In genomic region chr13:40863006-40863405, GRCm38 (mm10) we compare ENCODE assay signal across 20 mouse cellular contexts. TPM values are rescaled to one million over a fixed set of nuclear protein-coding genes. Genes with fewer than 3 reads are reported as not detected.
DNase-seq lines count a peak whose midpoint lies in the region; ATAC-seq and TF ChIP-seq lines count a peak whose summit lies in the region.
"Had no signal": no experiment of that assay in that cellular context is flagged by ENCODE, and none has a peak within 500 bp of the region (broad histone marks: within the 10 kb centered on the region; RNA-seq: fewer than 3 reads in every experiment).

No protein-coding gene starts in this region.

- H3K4me1 ChIP-seq in kidney, adult 2 months (ENCODE audit: control insufficient read depth, insufficient read depth, low read length): peaks cover 20% of the 10 kb centered on the region
- peaks cover 4% of the 10 kb centered on the region; the same call in 1 of the 2 replicates for H3K4me1 ChIP-seq in kidney, embryonic 14.5 days (ENCODE audit: control insufficient read depth, insufficient read depth, low read length)
- H3K4me1 ChIP-seq: embryonic facial prominence, embryonic 12.5 days; forebrain, embryonic 15.5 days had no signal

- no peaks in the 10 kb centered on the region for H3K36me3 ChIP-seq in kidney, adult 2 months (ENCODE audit: control insufficient read depth, insufficient read depth, low read length)
- no peaks in the 10 kb centered on the region for H3K36me3 ChIP-seq in kidney, embryonic 14.5 days (ENCODE audit: control insufficient read depth, insufficient read depth, low read length)
- H3K36me3 ChIP-seq: embryonic facial prominence, embryonic 10.5 days; embryonic facial prominence, embryonic 12.5 days; forebrain, embryonic 15.5 days; G1E had no signal

- no peak for TF ChIP-seq CTCF in kidney, adult 2 months (conservative IDR thresholded peaks at IDR 0.05; ENCODE audit: insufficient read depth, insufficient read length, low read depth, low read length)

- H3K9ac ChIP-seq in kidney, embryonic 14.5 days (ENCODE audit: low read depth, low read length): no peak overlapping the region
- H3K9ac ChIP-seq: embryonic facial prominence, embryonic 12.5 days; forebrain, embryonic 13.5 days; forebrain, embryonic 15.5 days; forebrain, postnatal 0 days had no signal

- DNase-seq in kidney, adult 2 months: peak; percentile 16
- DNase-seq in ES-CJ7 (ENCODE audit: low read depth, low spot score): peak; percentile 82
- peak; percentile 78 for DNase-seq in R1 (ENCODE audit: low read depth, low spot score)
- no peak for DNase-seq in Muller cell, postnatal 12 days (ENCODE audit: inconsistent ontology term)
- DNase-seq in adrenal gland, adult (ENCODE audit: inconsistent age in 2 of 2, low spot score in 1 of 2): no peak
- DNase-seq: adrenal gland, adult 8-10 months; adrenal gland, postnatal 14 days; adrenal gland, postnatal 36 days; cerebellum, adult 11-12 months; cerebellum, adult 2 months; cerebellum, adult 9-10 months; cerebellum, postnatal 10 days; cerebellum, postnatal 25 days; forebrain, postnatal 0 days had no signal

- ATAC-seq in kidney, embryonic 14.5 days (ENCODE audit: low FRiP score, low TSS enrichment): no peak
- ATAC-seq: forebrain, embryonic 13.5 days; forebrain, embryonic 15.5 days; forebrain, postnatal 0 days had no signal

- no peaks in the 10 kb centered on the region for H3K9me3 ChIP-seq in kidney, embryonic 14.5 days (ENCODE audit: control insufficient read depth, low read length)
- H3K9me3 ChIP-seq: embryonic facial prominence, embryonic 10.5 days; embryonic facial prominence, embryonic 12.5 days; forebrain, embryonic 13.5 days; forebrain, embryonic 15.5 days; G1E had no signal

- H3K4me3 ChIP-seq in kidney, adult 2 months (ENCODE audit: insufficient read depth, low read depth, low read length): 0 out of 2 replicates have a peak overlapping the region, but pooled peaks have one; percentile 15
- no peak overlapping the region for H3K4me3 ChIP-seq in kidney, embryonic 14.5 days (ENCODE audit: low read length)
- H3K4me3 ChIP-seq: embryonic facial prominence, embryonic 10.5 days; embryonic facial prominence, embryonic 12.5 days; forebrain, embryonic 13.5 days; forebrain, embryonic 15.5 days had no signal

- TF ChIP-seq POLR2A in kidney, adult 2 months (IDR thresholded peaks at IDR 0.05; ENCODE audit: low read depth, low read length): no peak

- no peaks in the 10 kb centered on the region for H3K27me3 ChIP-seq in kidney, adult 2 months (replicated peaks; ENCODE audit: control insufficient read depth, insufficient read depth, low read length)
- H3K27me3 ChIP-seq in kidney, embryonic 14.5 days (ENCODE audit: control insufficient read depth, insufficient read depth, low read length): no peaks in the 10 kb centered on the region
- H3K27me3 ChIP-seq: embryonic facial prominence, embryonic 12.5 days; forebrain, embryonic 13.5 days; forebrain, embryonic 15.5 days had no signal

- 64% methylated on average over 9 of the region's 9 CpGs for WGBS in kidney, adult 2 months
- 79% methylated on average over 9 of the region's 9 CpGs for WGBS in kidney, embryonic 14.5 days

- H3K4me2 ChIP-seq in kidney, embryonic 14.5 days (replicated peaks; ENCODE audit: low read depth, low read length): no peak overlapping the region
- H3K4me2 ChIP-seq: embryonic facial prominence, embryonic 12.5 days; forebrain, embryonic 13.5 days; forebrain, embryonic 15.5 days had no signal

- no peak overlapping the region for H3K27ac ChIP-seq in kidney, adult 2 months (ENCODE audit: insufficient read depth, low read depth, low read length)
- H3K27ac ChIP-seq in kidney, embryonic 14.5 days (ENCODE audit: low read depth, low read length): no peak overlapping the region
- H3K27ac ChIP-seq: embryonic facial prominence, embryonic 10.5 days; embryonic facial prominence, embryonic 12.5 days; forebrain, embryonic 13.5 days; forebrain, embryonic 15.5 days had no signal

RNA-seq across cellular contexts. Expression of gene Gcnt2, which starts 3.5 kb away (rescaled TPM):
- polyA plus RNA-seq in kidney, adult 2 months (2012; rRNA removed): 8.4 and 9.2 TPM in 2 replicates
- 3.4 and 6.9 TPM in 2 replicates for polyA plus RNA-seq in kidney, embryonic 14.5 days (2014; fragmentation: Nextera tagmentation; extraction: Ambion mirVana)
- polyA plus RNA-seq: G1E had no signal

Comparison
In these comparisons a context has a peak if more than half of its experiments do, and no peak if none do; other contexts are left out.
1. DNase-seq: peak in kidney, adult 2 months (single experiment), ES-CJ7 (single experiment) and R1 (single experiment); none in Muller cell, postnatal 12 days (single experiment) and adrenal gland, adult (0 of 2).